Mouse (Mus musculus) ovary, adult 10 weeks (tissue): ENCODE data around the gene Tmco5b. TPM values are rescaled to one million over a fixed set of nuclear protein-coding genes. Genes with fewer than 3 reads are reported as not detected.

Experiments used
- polyA plus RNA-seq: library from polyadenylated mRNA; stranded (reverse); fragments of 350-450 nt; fragmentation: Illumina TruSeq; extraction: RNeasy Lipid Tissue Mini Kit (QIAGEN cat#74804); gene quantifications from one replicate; pipeline ENCODE4 v1.2.3, GENCODE M21; 2014

The Tmco5b gene
- polyA plus RNA-seq = 0.40 TPM

DNA sequence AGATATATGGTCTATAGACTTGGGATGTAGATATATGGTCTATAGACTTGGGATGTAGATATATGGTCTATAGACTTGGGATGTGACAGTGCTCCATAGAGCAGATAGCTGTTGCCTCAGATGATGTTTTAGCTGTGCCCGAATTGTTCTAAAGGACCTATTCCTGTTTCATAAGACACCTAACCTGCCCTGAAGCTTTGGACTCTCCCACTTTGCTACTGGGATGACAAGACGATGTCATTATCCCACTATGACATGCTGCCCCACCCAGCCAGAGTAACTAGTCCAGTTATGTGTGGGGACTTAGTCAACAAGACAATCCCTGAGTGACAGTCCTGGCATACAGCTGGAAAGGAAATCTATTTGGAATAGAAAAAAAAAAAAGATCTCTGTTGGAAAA is at the start of gene Tmco5b:
Tmco5b (plus strand) TSS at position 301 of the 400 bp plus-strand sequence.

Other genes starting within 250 kb of the Tmco5b start
- gene Ryr3, start 68.6 kb upstream of the Tmco5b start, polyA plus RNA-seq = 1.4 TPM
- 7.3 TPM for gene Fmn1, start 42.0 kb downstream of the Tmco5b start, polyA plus RNA-seq